Mouse (Mus musculus): ENCODE data around the gene Mical1. TPM values are rescaled to one million over a fixed set of nuclear protein-coding genes. Genes with fewer than 3 reads are reported as not detected.
A peak's percentile ranks its signal among the peaks of the same experiment; 100 is the strongest.

The Mical1 gene
- total RNA-seq, 1 experiment: 35.3 TPM

GRCm38 (mm10) chr10:41477018-41477277 lies 834 bp downstream of the Mical1 start:
- no peaks in the 10 kb centered on the region for H3K9me3 ChIP-seq (ENCODE audit: control insufficient read depth, insufficient read depth, low read depth, low read length)
- in situ Hi-C loops (cut with MboI; ENCODE audit: low sequenced_read_pairs in 2 of 2, unreplicated experiment in 2 of 2): no loop called here
- H3K27ac ChIP-seq (ENCODE audit: insufficient read depth, low read depth, low read length, poor library complexity, severe bottlenecking): peak overlapping the region; percentile 37
- peaks cover under 1% of the 10 kb centered on the region; the same call in 1 of the 2 replicates for H3K36me3 ChIP-seq (ENCODE audit: control insufficient read depth, insufficient read depth, low read length, poor library complexity, severe bottlenecking)
- DNase-seq (ENCODE audit: low read depth, low spot score): no peak
- H3K4me3 ChIP-seq (ENCODE audit: insufficient read depth in 1 of 2, low read depth in 1 of 2, low read length in 2 of 2, poor library complexity in 1 of 2, severe bottlenecking in 1 of 2): peak overlapping the region; percentile 64 to 97
- TF ChIP-seq ZNF384 (IDR thresholded peaks at IDR 0.05; ENCODE audit: low read depth, low read length): no peak
- TF ChIP-seq HCFC1 (IDR thresholded peaks at IDR 0.05; ENCODE audit: borderline replicate concordance, insufficient read depth, low read length): no peak
- TF ChIP-seq ZC3H11A (IDR thresholded peaks at IDR 0.05; ENCODE audit: borderline replicate concordance, low read depth, low read length): no peak
- TF ChIP-seq CHD2 (IDR thresholded peaks at IDR 0.05; ENCODE audit: low read depth, low read length): no peak
- TF ChIP-seq MAFK (IDR thresholded peaks at IDR 0.05; ENCODE audit: insufficient read depth, low read depth, low read length): no peak
- H3K4me1 ChIP-seq (ENCODE audit: control insufficient read depth in 2 of 2, insufficient read depth in 2 of 2, low read length in 2 of 2, poor library complexity in 1 of 2): peaks cover 2 to 27% of the 10 kb centered on the region in 2 experiments
- peak overlapping the region; percentile 40; the same call in 1 of the 2 replicates for H3K9ac ChIP-seq (ENCODE audit: insufficient read depth, low read depth, low read length, poor library complexity, severe bottlenecking)

GRCm38 (mm10) chr10:41477278-41478181 lies 1.4 kb downstream of the Mical1 start:
- TF ChIP-seq HCFC1 (IDR thresholded peaks at IDR 0.05; ENCODE audit: borderline replicate concordance, insufficient read depth, low read length) (no peak), CHD2 (IDR thresholded peaks at IDR 0.05; ENCODE audit: low read depth, low read length) (no peak)
- Histone ChIP-seq H3K27ac (ENCODE audit: insufficient read depth, low read depth, low read length, poor library complexity, severe bottlenecking) (peak overlapping the region; percentile 37), H3K4me1 (ENCODE audit: control insufficient read depth in 2 of 2, insufficient read depth in 2 of 2, low read length in 2 of 2, poor library complexity in 1 of 2) (peaks cover 2 to 28% of the 10 kb centered on the region in 2 experiments), H3K9me3 (ENCODE audit: control insufficient read depth, insufficient read depth, low read depth, low read length) (no peaks in the 10 kb centered on the region), H3K9ac (ENCODE audit: insufficient read depth, low read depth, low read length, poor library complexity, severe bottlenecking) (peak overlapping the region; percentile 40; the same call in 1 of the 2 replicates), H3K36me3 (ENCODE audit: control insufficient read depth, insufficient read depth, low read length, poor library complexity, severe bottlenecking) (peaks cover 4% of the 10 kb centered on the region; the same call in 1 of the 2 replicates), H3K4me3 (ENCODE audit: insufficient read depth in 1 of 2, low read depth in 1 of 2, low read length in 2 of 2, poor library complexity in 1 of 2, severe bottlenecking in 1 of 2) (peak overlapping the region; percentile 64 to 97)
- peak; percentile 60 for DNase-seq (ENCODE audit: low read depth, low spot score)
- in situ Hi-C loops (cut with MboI; ENCODE audit: low sequenced_read_pairs in 2 of 2, unreplicated experiment in 2 of 2): no loop called here

GRCm38 (mm10) chr10:41479961-41480360 lies 3.8 kb downstream of the Mical1 start:
- TF ChIP-seq ZNF384 (IDR thresholded peaks at IDR 0.05; ENCODE audit: low read depth, low read length) (no peak), MAFK (IDR thresholded peaks at IDR 0.05; ENCODE audit: insufficient read depth, low read depth, low read length) (no peak), CHD2 (IDR thresholded peaks at IDR 0.05; ENCODE audit: low read depth, low read length) (no peak), HCFC1 (IDR thresholded peaks at IDR 0.05; ENCODE audit: borderline replicate concordance, insufficient read depth, low read length) (no peak), ZC3H11A (IDR thresholded peaks at IDR 0.05; ENCODE audit: borderline replicate concordance, low read depth, low read length) (no peak)
- no peak for DNase-seq (ENCODE audit: low read depth, low spot score)
- Histone ChIP-seq H3K9me3 (ENCODE audit: control insufficient read depth, insufficient read depth, low read depth, low read length) (no peaks in the 10 kb centered on the region), H3K27ac (ENCODE audit: insufficient read depth, low read depth, low read length, poor library complexity, severe bottlenecking) (no peak overlapping the region), H3K9ac (ENCODE audit: insufficient read depth, low read depth, low read length, poor library complexity, severe bottlenecking) (no peak overlapping the region), H3K4me1 (ENCODE audit: control insufficient read depth in 2 of 2, insufficient read depth in 2 of 2, low read length in 2 of 2, poor library complexity in 1 of 2) (peaks cover 0 to 19% of the 10 kb centered on the region in 2 experiments; a peak in 1 of 4 replicates), H3K36me3 (ENCODE audit: control insufficient read depth, insufficient read depth, low read length, poor library complexity, severe bottlenecking) (peaks cover 14% of the 10 kb centered on the region; the same call in 1 of the 2 replicates), H3K4me3 (ENCODE audit: insufficient read depth in 1 of 2, low read depth in 1 of 2, low read length in 2 of 2, poor library complexity in 1 of 2, severe bottlenecking in 1 of 2) (no peak overlapping the region)
- in situ Hi-C loops (cut with MboI; ENCODE audit: low sequenced_read_pairs in 2 of 2, unreplicated experiment in 2 of 2): no loop called here

GRCm38 (mm10) chr10:41480938-41481880 lies 5.1 kb downstream of the Mical1 start:
- in situ Hi-C loops (cut with MboI; ENCODE audit: low sequenced_read_pairs in 2 of 2, unreplicated experiment in 2 of 2): no loop called here
- DNase-seq (ENCODE audit: low read depth, low spot score): no peak

More at GRCm38 (mm10) chr10:41480938-41481880, 5.1 kb downstream of the Mical1 start:
- peaks cover 20% of the 10 kb centered on the region; the same call in 1 of the 2 replicates for H3K36me3 ChIP-seq (ENCODE audit: control insufficient read depth, insufficient read depth, low read length, poor library complexity, severe bottlenecking)
- H3K27ac ChIP-seq (ENCODE audit: insufficient read depth, low read depth, low read length, poor library complexity, severe bottlenecking): no peak overlapping the region
- H3K9ac ChIP-seq (ENCODE audit: insufficient read depth, low read depth, low read length, poor library complexity, severe bottlenecking): peak overlapping the region; percentile 34; the same call in 1 of the 2 replicates
- no peaks in the 10 kb centered on the region for H3K9me3 ChIP-seq (ENCODE audit: control insufficient read depth, insufficient read depth, low read depth, low read length)
- H3K4me3 ChIP-seq (ENCODE audit: insufficient read depth in 1 of 2, low read depth in 1 of 2, low read length in 2 of 2, poor library complexity in 1 of 2, severe bottlenecking in 1 of 2): peak overlapping the region; percentile 52 to 59; a peak in 3 of 4 replicates
- H3K4me1 ChIP-seq (ENCODE audit: control insufficient read depth in 2 of 2, insufficient read depth in 2 of 2, low read length in 2 of 2, poor library complexity in 1 of 2): peaks cover 0 to 19% of the 10 kb centered on the region in 2 experiments; a peak in 1 of 4 replicates
- TF ChIP-seq ZNF384 (IDR thresholded peaks at IDR 0.05; ENCODE audit: low read depth, low read length) (no peak), HCFC1 (IDR thresholded peaks at IDR 0.05; ENCODE audit: borderline replicate concordance, insufficient read depth, low read length) (no peak), ZC3H11A (IDR thresholded peaks at IDR 0.05; ENCODE audit: borderline replicate concordance, low read depth, low read length) (no peak), MAFK (IDR thresholded peaks at IDR 0.05; ENCODE audit: insufficient read depth, low read depth, low read length) (no peak), CHD2 (IDR thresholded peaks at IDR 0.05; ENCODE audit: low read depth, low read length) (no peak)
